Mouse (Mus musculus) lung, postnatal 10 days (tissue): ENCODE measurements at regions not wholly inside any gene's neighbourhood (a gene's known extent, or its start where the extent isn't known, plus 50 kb on each side); places are given as distances from the start of the nearest gene placed in this dataset.
A peak's percentile ranks its signal among the peaks of the same experiment; 100 is the strongest.
"Not testable (repeated sequence)": the region's sequence is repeated elsewhere in the genome, so short reads cannot be mapped to it uniquely, and the experiment has no call there.

Experiments
- DNase-seq: peaks from one replicate; pipeline ENCODE4 v3.0.0; 2021

DNA sequence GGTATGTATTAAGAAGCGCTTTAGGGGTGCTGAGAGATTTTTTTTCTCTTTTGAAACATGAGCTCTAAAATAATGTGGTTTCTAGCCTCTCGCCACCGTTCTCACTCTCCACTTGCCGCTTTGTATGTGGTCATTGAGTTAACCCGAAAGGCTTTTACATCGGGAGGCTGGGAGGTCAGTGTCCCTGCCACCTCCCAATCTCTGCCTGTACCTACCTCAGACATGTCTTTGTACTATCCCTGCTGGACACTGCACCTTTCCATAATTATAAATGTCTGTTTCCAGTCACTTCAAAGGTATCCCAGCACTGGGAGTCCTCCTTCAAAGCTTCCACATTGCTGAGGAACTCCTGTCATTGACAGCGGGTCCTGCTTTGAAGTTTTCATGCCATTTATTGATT, 347.6 kb upstream of the Tbc1d2b start:
- no peak for DNase-seq

DNA sequence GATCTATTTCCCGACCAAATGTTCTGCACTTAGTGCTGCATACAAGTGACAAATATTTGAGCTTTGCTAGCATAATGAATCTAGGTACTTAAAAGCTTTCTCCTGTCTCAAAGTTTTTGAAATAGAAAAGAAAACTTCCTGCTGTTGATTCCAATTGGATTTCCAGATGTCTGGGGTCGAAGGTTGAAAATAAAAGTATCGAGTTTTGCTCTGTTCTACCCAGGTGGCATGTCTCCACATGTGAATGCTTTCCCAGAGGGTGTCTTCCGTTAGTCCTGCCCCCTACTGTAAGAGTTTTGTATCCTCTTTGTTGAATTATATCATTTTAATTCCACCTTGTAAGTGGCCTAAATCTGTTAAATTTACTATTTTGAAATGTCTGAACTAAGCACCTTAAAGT, 327.3 kb upstream of the Tbc1d2b start:
- no peak for DNase-seq

DNA sequence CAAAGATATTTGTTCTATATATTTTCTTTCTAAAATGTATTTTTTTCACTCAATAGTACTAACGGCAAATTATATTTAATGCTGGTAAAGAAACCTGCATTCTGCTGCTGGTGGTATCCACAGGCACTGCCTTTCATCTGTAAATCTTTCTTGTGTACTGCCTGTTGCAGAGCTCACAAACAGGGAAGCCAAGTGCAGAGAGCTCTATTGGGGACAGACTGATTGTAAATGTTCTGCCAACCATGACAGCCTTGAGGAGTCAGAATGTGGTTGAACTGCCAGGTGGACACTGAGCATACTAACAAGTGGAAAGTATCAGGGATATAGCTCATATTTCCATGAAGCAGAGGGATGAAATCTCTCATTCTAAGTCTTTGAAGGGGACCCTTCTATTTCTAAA, 286.1 kb upstream of the Tbc1d2b start:
- no peak for DNase-seq

DNA sequence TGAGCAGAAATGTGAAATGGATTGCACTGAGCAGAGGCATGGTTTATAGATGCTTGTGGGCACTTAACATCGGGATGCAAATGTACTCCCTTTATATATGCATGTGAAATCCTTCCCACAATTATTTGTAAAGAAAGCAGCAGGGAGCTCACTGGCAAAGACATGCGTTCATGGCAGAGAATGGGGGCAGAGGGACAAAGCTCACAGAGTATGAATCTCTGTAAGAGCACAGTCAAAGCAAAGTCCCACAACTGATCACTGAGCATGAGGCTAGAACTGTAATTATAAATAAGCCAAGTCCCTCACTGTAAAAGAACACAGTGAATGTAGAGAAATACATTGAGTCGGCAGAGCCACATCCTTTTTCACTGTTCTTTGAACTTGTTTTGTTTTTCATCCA, 285.6 kb upstream of the Tbc1d2b start:
- DNase-seq = no peak

DNA sequence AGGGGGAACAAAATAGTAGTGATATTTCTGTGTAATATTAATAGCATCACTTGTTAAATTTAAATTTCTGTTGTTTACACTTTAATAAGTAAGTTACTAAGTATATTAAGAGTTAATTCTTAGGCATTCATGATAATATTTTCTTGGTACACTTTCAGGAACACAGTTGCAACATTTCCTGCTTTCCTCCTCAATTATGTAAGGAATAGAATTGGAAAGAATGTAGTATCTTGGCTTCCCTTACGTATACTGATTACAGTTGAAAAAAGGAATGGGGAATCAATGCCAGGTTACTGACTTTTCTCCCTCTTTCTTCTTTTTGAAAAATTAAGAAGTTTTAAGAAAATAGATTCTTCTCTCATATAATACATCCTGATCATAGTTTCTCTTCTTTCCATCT, 277.3 kb upstream of the Tbc1d2b start:
- no peak for DNase-seq

DNA sequence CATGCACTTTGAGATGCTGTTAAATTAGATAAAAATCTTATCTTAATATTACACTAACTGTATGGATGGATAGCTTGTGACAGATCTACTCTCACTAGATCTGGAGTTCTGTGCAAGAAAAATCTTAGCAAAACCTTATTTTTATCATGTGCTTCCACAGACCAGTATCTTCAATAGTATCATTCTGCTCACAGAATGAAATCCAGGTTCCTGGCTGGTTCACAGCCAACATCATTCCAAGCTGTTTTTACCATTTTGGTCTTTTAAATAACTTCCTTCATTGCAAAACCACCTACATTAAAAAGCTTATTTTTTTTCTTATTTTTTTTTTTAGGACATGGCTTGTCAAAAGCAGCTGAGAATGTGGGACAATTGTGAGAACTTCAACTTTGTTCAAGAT, 276.1 kb upstream of the Tbc1d2b start:
- no peak for DNase-seq

DNA sequence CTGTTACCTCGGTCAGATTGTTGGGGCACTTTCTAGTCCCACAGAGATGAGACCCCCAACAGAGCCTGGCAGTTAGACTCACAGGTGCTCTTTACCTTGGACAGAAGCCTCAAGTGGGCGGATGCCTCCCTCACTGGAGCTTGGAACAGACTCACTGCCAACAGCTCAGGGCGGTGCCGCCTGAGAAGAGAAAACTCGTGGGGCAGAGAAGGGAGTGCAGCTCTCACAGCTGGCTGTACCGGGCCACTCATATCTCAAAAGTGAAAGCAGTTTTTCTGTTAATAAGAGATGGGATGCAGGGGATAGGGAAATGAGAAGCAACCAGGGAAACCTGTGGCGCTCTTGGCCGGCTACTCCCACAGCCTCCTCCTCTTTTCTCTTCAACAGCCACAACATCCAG, 267.1 kb upstream of the Tbc1d2b start:
- DNase-seq = not testable (repeated sequence)

DNA sequence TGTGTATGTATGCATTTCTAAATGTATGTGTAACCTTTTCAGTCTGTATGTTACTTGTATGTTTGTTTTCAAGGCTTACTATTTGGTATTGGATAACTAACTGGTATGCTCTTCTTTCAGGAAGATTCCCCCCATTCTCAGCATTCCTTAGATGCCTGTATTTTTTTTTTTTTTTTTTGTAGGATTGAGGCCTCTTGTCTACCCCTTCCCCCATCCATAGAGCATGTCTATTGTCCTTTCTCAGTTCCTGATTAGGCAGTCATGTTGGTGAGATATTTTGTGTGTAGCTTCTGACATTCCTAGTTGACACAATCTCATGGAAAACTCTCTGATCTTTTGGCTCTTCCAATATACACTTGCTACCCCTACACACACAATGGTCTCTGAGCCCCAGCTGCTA, 262.8 kb upstream of the Tbc1d2b start:
- DNase-seq = no peak

DNA sequence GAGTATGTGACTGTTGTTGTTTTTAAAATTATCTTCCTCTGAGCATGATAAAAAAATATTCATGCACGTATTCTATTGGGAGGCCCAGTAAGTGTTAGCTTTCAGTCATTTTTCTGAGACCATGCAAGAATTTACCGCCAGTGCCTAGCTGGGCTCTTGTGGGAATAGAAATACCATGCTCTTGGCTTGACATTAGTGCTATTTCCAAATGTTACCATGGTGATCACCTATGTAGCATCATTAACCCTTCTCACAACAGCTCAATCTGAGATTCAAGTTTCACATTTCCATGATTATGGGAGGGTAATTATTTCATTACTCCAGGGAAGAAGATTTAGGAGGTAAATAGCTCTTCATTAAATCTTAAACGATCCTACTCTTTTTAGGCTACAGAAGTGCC, 250.6 kb upstream of the Tbc1d2b start:
- DNase-seq = no peak

DNA sequence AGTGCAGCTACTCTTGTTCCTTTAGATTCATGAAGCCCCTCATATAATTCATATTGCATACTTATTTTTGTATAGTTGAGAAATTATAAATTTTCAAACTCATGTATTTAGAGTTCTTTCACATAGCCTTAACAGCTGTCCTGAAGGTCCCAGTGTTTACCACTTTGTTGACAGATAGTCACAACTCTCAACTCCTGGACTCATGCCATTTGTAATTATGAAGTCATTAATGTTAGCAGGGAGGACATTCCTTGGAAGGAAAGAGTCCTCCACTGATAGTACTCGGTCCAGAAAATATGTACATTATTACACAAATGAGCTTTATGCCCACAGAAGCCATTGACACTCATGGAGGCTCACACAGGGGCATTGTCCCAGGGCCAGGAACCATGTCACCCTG, 224.3 kb upstream of the Tbc1d2b start:
- no peak for DNase-seq

DNA sequence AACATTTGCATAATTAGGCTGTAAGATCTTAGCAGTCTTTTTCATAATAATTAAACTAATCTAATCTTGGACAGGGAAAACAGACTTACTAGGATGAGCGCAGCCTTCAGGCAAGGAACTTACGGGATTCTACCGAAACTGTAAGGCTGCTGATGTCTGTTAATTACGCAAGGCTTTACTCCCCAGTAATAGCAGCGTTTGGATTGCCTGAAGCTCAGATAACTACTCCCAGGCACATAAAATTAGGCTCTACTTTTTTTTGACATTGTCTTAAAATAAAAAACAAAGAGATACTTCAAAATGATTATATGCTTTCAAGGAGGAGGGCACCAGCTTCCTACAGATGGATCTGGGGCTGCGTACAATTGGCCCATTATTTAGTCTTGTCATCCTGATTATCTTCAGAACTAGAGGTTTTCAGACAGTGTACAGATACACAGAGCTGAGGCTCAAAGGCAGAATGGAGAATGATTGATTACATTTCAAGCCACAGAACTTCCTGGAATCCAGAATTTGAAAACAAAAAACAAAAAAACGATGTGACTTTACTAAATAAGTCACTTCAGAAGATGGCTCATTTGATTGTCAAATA, 220.1 kb upstream of the Tbc1d2b start:
- DNase-seq = no peak

DNA sequence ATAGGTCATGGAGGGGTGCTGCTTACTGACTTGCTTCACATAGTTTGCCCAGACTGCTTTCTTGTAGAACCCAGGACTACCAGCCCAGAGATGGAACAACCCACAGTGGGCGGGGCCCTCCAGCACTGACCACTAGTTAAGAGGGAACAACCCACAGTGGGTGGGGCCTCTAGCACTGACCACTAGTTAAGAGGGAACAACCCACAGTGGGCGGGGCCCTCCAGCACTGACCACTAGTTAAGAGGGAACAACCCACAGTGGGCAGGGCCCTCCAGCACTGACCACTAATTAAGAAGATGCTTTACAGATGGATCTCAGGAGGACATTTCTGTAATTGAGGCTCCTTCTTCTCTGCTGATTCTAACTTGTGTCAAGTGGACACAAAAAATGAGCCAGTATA, 180.0 kb upstream of the Tbc1d2b start:
- no peak for DNase-seq

DNA sequence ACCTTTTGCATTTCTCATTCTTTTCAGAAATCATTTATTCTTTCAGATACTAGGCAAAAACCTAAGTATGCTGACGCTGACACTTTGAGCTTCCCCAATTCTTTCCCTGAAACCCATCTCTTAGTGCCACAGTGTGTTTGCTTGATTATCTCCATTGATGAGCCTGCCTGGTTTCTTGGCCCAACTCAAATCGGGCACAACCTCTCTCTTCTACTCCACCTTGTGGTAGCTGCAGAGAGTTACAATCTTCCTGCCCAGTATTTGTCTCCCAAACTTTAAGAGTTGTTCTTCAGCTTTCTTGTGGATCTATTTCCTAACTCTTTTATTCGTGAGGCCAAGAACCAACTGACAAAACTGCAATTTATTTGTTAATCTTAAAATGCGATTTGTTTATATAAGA, 176.4 kb upstream of the Tbc1d2b start:
- DNase-seq = peak; percentile 40

DNA sequence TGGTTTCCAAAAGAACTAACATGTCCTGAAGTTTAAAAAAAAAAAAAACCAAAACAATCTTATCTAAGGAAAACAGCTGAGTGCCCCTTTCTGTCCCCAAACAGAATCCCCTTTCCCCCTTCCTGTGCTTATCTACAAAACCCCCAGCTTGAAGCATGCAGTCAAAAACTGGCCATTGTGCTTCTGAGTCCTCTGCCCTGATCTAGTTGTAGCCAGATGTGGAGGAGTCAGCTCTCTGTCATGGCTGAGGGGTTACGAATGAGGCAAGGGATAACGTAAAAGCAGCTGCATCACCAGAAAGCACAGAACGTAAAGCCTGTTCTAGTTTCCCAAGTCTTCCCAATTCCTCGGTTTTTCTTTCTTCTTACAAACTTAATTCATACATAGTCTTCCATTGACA, 164.3 kb upstream of the Tbc1d2b start:
- DNase-seq = no peak

DNA sequence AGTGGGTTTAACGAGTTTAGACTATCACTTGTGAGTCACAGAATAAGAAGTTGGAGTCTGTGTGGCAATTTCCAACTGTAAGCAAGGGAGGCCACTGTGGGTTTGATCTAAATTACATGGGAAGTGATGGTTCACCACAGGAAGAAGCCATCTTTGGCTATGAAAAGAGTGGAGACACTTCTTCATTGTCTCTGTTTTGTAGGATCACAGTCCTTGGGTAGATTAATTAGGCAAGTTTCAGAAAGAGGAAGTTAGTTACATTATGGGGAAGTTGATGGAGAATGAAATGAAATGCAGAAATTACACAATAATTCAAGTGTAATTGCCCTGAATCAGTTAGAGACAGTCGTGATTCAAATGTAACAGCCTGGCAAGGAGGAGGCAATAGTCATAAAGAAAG, 160.3 kb upstream of the Tbc1d2b start:
- no peak for DNase-seq

DNA sequence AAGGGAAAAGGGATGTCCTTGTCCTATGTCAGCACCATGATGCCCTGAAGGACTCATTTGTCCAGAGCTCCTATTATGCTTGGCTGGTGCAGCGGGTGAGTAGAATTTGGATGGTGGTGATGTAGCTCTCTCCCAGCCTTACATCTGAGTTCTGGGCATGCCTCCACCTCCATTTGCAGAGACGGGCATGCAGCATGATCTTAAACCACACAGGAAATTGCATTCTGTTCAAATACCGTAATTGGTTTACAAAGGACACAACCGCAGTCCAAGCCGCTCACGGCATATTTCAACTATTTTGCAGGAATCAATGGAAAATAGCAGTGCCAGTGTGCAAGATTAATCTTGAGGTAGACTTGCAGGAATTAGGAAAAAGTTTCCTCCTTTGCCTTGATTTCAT, 151.1 kb upstream of the Tbc1d2b start:
- no peak for DNase-seq

DNA sequence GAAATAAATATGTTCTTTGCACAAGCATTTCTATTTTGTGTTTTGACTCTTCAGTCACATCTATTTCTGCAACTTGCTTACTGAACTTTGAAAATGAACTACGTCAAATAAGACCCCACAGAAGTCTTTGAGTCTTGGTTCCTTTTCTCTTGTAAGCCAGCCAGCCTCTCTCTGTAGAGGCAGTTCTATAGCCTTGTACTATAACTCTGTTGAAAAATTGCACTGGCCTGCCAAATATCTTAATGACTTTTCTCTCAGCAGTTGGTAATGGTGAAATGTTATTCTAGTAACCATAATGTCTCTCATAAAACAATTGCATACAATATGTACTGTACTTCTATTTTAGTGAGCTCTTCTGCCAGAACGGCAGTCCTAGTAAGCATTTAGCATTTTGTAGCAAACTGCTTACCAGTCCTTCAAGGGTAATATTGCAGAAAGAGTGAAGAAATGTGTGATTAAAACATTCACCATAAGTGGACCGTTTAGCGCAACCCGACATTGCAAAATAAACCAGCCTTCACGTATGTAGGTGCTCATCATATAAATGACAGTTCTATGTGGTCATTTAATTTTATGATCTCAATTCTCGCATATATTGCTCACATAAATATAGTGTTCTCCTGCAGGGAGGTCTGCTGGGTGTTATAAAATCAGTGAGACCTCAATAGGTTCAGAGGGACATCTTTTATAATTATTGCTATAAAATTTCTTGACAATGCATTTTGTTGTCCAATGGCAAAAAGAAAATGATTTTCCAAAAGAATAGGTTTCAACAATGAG, 149.3 kb upstream of the Tbc1d2b start:
- no peak for DNase-seq

DNA sequence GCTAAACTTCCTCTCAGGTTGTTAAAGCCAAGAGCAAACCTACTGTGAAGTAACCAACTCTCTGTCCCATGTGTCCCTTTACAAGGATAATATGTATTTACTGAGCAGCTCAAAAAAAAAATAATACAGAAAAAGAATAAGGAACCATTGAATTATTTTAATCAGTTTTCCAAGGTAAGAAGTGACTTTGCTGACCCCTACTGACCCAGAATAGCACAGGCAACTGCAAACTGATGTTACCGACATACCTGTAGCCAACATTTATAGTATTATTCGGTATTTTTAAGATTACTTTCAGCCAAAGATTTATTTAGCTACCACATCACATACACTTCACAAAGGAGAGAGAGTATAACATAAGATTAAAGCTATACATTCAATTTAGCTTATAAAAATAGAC, 138.2 kb upstream of the Tbc1d2b start:
- peak; percentile 3 for DNase-seq

DNA sequence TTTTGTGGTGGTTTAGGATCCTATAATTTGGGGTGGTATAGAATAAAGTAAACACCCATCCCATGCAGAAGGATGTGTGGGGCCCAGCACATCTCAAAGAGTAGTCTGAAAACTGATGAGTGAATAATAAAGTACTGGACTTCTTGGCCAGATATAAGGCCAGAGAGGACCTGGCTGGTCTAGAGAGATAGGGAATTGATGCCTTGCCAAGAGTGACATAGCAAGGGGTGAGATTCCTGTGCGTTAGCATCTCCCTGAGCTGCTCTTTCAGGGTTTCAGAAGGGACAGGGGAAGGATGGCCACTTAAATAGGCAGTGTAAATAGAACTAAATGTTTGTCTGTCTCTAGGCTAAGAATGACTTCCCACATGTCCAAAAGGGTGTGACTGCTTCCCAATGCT, 137.0 kb upstream of the Tbc1d2b start:
- DNase-seq = no peak

DNA sequence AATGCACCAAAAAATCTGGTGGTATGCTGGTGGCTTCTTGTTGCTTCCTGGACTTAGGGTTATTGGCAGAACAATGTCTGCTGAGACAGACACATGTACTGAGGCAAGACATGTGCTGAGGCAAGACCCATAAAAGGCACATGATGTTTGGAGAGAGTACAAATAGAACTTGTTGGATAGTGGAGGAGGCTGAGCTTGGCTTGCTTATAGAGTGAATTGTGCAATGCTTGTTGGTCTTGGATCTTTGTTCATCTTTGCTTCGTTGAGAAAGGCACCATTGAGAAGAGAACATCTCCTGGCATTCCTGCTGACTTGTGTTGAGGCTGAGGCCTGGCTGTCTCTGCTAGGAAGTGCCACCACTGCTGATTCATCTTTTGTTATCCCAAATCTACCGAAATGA, 117.8 kb upstream of the Tbc1d2b start:
- no peak for DNase-seq

DNA sequence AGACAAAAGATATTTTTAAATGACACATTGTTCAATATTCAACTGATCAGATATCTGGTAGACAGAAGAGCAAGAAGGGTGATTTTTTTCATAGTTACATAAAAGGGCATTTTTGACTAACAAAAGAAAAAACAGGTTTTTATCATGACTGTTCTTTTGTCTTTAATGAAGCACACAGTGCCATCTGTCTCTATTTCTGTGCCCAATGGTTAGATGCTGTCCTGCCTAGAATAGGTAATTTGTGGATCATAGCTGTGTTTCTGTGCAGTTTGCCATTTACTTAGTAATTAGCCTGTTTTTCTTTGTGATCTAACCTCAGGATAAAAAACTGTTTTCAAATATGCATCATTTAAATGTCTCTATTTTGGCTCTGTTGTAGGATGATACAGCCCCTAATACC, 114.4 kb upstream of the Tbc1d2b start:
- no peak for DNase-seq

DNA sequence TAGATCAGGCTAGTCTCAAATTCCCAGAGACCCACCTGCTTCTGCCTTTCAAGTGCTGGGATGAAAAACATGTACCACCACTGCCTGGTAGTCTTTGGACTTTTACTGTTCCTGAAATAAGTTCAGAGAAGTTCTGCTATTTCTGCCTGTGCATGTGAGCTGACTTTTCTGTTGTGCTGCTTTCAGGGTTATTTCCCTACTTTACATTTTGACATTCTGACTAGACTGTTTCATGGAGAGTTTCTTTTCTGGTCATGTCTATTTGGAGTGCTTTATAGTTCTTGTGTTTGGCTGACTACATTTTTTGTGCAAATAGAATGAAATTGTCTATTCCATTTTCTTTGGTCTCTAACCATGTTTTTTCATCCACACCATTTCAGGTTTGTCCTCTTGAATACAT, 109.5 kb upstream of the Tbc1d2b start:
- no peak for DNase-seq

DNA sequence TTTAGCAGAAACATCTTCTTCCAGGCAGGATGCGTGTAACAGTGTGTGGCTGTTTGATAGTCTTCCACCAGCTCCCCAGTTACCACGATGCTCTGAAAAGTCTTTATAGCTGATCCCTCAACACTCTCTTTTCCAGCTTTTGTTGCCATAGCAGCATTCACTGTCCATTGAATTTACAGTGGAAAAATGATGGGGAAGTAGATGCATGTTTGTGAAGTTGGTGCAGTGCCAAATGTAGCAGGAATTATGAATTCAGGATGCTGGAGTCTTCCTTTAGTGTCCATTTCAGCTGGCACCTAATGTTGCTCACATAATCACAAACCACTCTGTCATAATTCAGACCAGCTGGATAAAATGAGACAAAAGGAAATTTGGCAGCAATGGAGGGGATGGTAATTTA, 99.0 kb upstream of the Tbc1d2b start:
- DNase-seq = no peak

DNA sequence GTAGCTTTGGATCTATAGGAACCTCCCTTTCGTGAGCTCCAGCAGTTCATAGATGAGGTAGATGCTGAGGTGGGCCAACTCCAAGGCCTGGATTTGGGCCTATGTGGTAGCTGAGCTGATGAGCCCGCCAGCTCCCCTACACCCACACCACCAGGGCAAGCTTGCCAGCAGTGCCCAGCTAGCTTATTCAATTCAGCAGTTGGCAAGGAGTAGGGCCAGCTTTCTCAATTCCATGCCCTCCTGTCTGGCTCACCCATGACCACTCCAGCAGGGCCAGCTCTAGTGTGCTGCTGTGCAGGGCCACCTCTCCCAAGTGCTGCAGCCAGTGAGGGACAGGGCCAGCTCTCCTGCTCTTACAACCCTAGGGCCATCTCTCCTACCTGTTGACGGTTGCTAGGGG, 97.1 kb upstream of the Tbc1d2b start:
- no peak for DNase-seq

DNA sequence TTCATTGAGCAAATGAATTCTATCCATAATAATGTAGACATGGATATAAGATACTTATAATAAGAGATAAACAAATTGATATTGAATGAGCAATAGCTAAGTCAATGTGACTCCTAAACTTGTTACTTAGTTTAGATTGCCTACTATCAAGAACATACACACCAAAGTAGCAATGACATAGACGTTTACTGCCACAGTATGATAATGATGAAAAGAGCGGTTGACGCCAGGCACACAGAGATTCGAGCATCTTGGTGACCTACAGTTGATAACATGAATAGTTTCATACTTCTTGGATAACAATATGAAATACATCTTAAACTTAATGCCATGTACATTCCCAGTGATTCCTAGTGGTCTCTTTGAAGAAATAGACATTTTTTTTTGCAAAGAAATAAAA, 55.9 kb upstream of the Tbc1d2b start:
- DNase-seq = no peak
